Mouse (Mus musculus): ENCODE data around the gene Gm5868. TPM values are rescaled to one million over a fixed set of nuclear protein-coding genes. Genes with fewer than 3 reads are reported as not detected.

Gene Gm5868
- polyA plus RNA-seq (2014; fragmentation: Illumina TruSeq; extraction: RNeasy Lipid Tissue Mini Kit (QIAGEN cat#74804); ENCODE audit: low read depth, low replicate concordance), result not detected

GRCm38 (mm10) chr5:72587192-72587681, at the start of gene Gm5868:
Gene Gm5868 (minus strand): TSS chr5:72587551.

GRCm38 (mm10) chr5:72580970-72581332, 6.4 kb downstream of the Gm5868 start, which contains the start of gene Zar1:
Gene Zar1 (minus strand): TSS chr5:72581254.

GRCm38 (mm10) chr5:72559544-72560049, 27.8 kb downstream of the Gm5868 start, which contains the start of gene Nfxl1:
Gene Nfxl1 (minus strand): TSS chr5:72559684.

Other genes with a start within 250 kb of the Gm5868 start
- gene Corin, start 83.1 kb downstream of the Gm5868 start, polyA plus RNA-seq (2014; fragmentation: Illumina TruSeq; extraction: RNeasy Lipid Tissue Mini Kit (QIAGEN cat#74804); ENCODE audit: low read depth, low replicate concordance), result 0.24 TPM
- gene Nfxl1, start 27.9 kb downstream of the Gm5868 start, polyA plus RNA-seq (2014; fragmentation: Illumina TruSeq; extraction: RNeasy Lipid Tissue Mini Kit (QIAGEN cat#74804); ENCODE audit: low read depth, low replicate concordance), result 13.9 TPM
- gene Zar1, start 6.3 kb downstream of the Gm5868 start, polyA plus RNA-seq (2014; fragmentation: Illumina TruSeq; extraction: RNeasy Lipid Tissue Mini Kit (QIAGEN cat#74804); ENCODE audit: low read depth, low replicate concordance), result not detected
- not detected for gene Cnga1, start 56.7 kb upstream of the Gm5868 start, polyA plus RNA-seq (2014; fragmentation: Illumina TruSeq; extraction: RNeasy Lipid Tissue Mini Kit (QIAGEN cat#74804); ENCODE audit: low read depth, low replicate concordance)
- gene Nipal1, start 60.2 kb upstream of the Gm5868 start, polyA plus RNA-seq (2014; fragmentation: Illumina TruSeq; extraction: RNeasy Lipid Tissue Mini Kit (QIAGEN cat#74804); ENCODE audit: low read depth, low replicate concordance), result 23.2 TPM
- gene Txk, start 165.2 kb upstream of the Gm5868 start, polyA plus RNA-seq (2014; fragmentation: Illumina TruSeq; extraction: RNeasy Lipid Tissue Mini Kit (QIAGEN cat#74804); ENCODE audit: low read depth, low replicate concordance), result 0.21 TPM